Mouse (Mus musculus) small intestine, adult 2 months (tissue): ENCODE results near the gene Tmem74b. TPM values are rescaled to one million over a fixed set of nuclear protein-coding genes. Genes with fewer than 3 reads are reported as not detected.
A peak's percentile ranks its signal among the peaks of the same experiment; 100 is the strongest.

Experiments used
- H3K27ac ChIP-seq: fragments of 200-500 bp; 2 replicates; pipeline ENCODE4 v1.5.1; 2012; ENCODE audit warnings: low read depth, low read length, control low read depth, inconsistent platforms; ENCODE audit not compliant: insufficient read depth
- H3K27me3 ChIP-seq: fragments of 200-500 bp; 2 replicates; pipeline ENCODE4 v1.6.1; 2012; ENCODE audit warnings: mild to moderate bottlenecking, moderate library complexity, low read length, inconsistent platforms; ENCODE audit not compliant: control insufficient read depth, insufficient read depth
- H3K36me3 ChIP-seq: fragments of 200-500 bp; 2 replicates; pipeline ENCODE4 v1.6.1; 2012; ENCODE audit warnings: mild to moderate bottlenecking, low read length, control low read depth, inconsistent platforms; ENCODE audit not compliant: control insufficient read depth, insufficient read depth
- H3K4me1 ChIP-seq: fragments of 200-500 bp; 2 replicates; pipeline ENCODE4 v1.6.1; 2012; ENCODE audit warnings: low read length, inconsistent platforms, mixed read lengths; ENCODE audit not compliant: control insufficient read depth, insufficient read depth, insufficient read length
- H3K4me3 ChIP-seq: fragments of 200-500 bp; 2 replicates; pipeline ENCODE4 v1.5.1; 2012; ENCODE audit warnings: low read depth, mild to moderate bottlenecking, control low read depth, inconsistent platforms, low read length, moderate library complexity
- CTCF ChIP-seq: fragments of 200-500 bp; IDR thresholded peaks from 2 replicates; pipeline ENCODE4 v1.5.1; 2012; ENCODE audit warnings: low read depth, mild to moderate bottlenecking, control low read depth, inconsistent platforms, low read length, moderate library complexity, mixed read lengths; ENCODE audit not compliant: insufficient replicate concordance, insufficient read length; ENCODE audit errors: extremely low read depth
- POLR2A ChIP-seq: fragments of 200-500 bp; IDR thresholded peaks from 2 replicates; pipeline ENCODE4 v1.6.1; 2012; ENCODE audit warnings: low read depth, mild to moderate bottlenecking, control low read depth, inconsistent platforms, low read length, moderate library complexity
- WGBS: fragments of 180-500 bp; shearing (Covaris S2); methylation state at CpG from one replicate; pipeline ENCODE4 v1.1.7; 2018; 5-methylcytosine and 5-hydroxymethylcytosine counted together
- polyA plus RNA-seq: library from polyadenylated mRNA; depleted of rRNA; stranded (reverse); fragments of >200 nt; gene quantifications from 2 replicates; pipeline ENCODE4 v1.2.3, GENCODE M21; 2012; rRNA removed

Gene Tmem74b
- 0.08 and 0.32 TPM in 2 replicates for polyA plus RNA-seq

- Histone ChIP-seq H3K27ac (no peak within 1 kb of the TSS), H3K4me3 (peak within 1 kb of the TSS; percentile 61), H3K36me3 (no peaks in the 10 kb centered on the region), H3K4me1 (peaks cover 4% of the 10 kb centered on the region; the same call in 1 of the 2 replicates), H3K27me3 (peaks cover 15% of the 10 kb centered on the region)
- 14% methylated on average over 25 of the region's 25 CpGs for WGBS
- TF ChIP-seq CTCF (no peak), POLR2A (no peak)
These were observed at the start of gene Tmem74b for GRCm38 (mm10) chr2:151701231-151702145. TSS of gene Tmem74b (plus strand) at chr2:151702008.

- TF ChIP-seq CTCF (no peak), POLR2A (no peak)
- H3K36me3 ChIP-seq, result no peaks in the 10 kb centered on the region
- peaks cover 4% of the 10 kb centered on the region; the same call in 1 of the 2 replicates for H3K4me1 ChIP-seq
- no peak overlapping the region for H3K27ac ChIP-seq
- no peaks in the 10 kb centered on the region for H3K27me3 ChIP-seq
- no peak overlapping the region for H3K4me3 ChIP-seq
- WGBS, result 61% methylated on average over 1 of the region's 1 CpGs
These were observed 49.8 kb upstream of the Tmem74b start for GRCm38 (mm10) chr2:151652053-151652452.

GRCm38 (mm10) chr2:151668433-151668832, 33.4 kb upstream of the Tmem74b start, which contains the start of gene Rad21l:
TSS of gene Rad21l (minus strand) at chr2:151668533.
- Histone ChIP-seq H3K36me3 (no peaks in the 10 kb centered on the region), H3K27me3 (no peaks in the 10 kb centered on the region), H3K27ac (no peak within 1 kb of the TSS), H3K4me3 (no peak within 1 kb of the TSS), H3K4me1 (peaks cover 5% of the 10 kb centered on the region)
- no peak for TF ChIP-seq POLR2A
- WGBS, result 68% methylated on average over 3 of the region's 3 CpGs

GRCm38 (mm10) chr2:151670026-151670967, 31.5 kb upstream of the Tmem74b start:
- no peaks in the 10 kb centered on the region for H3K27me3 ChIP-seq
- H3K4me3 ChIP-seq, result peak overlapping the region; percentile 23
- H3K27ac ChIP-seq, result no peak overlapping the region
- H3K4me1 ChIP-seq, result peaks cover 5% of the 10 kb centered on the region
- no peaks in the 10 kb centered on the region for H3K36me3 ChIP-seq
- TF ChIP-seq POLR2A, result no peak
- no peak for TF ChIP-seq CTCF
- WGBS, result 34% methylated on average over 48 of the region's 48 CpGs

GRCm38 (mm10) chr2:151670968-151671329, 30.9 kb upstream of the Tmem74b start:
- H3K27me3 ChIP-seq, result no peaks in the 10 kb centered on the region
- WGBS, result 14% methylated on average over 1 of the region's 1 CpGs
- no peaks in the 10 kb centered on the region for H3K36me3 ChIP-seq
- TF ChIP-seq POLR2A (no peak), CTCF (no peak)
- H3K27ac ChIP-seq, result no peak overlapping the region
- H3K4me1 ChIP-seq, result peaks cover 5% of the 10 kb centered on the region
- no peak overlapping the region for H3K4me3 ChIP-seq

GRCm38 (mm10) chr2:151676234-151676633, 25.6 kb upstream of the Tmem74b start:
- H3K36me3 ChIP-seq, result no peaks in the 10 kb centered on the region
- no peaks in the 10 kb centered on the region for H3K4me1 ChIP-seq
- peak; percentile 44; the same call in 1 of the 2 replicates for TF ChIP-seq CTCF
- no peak for TF ChIP-seq POLR2A
- H3K4me3 ChIP-seq, result no peak overlapping the region
- 44% methylated on average over 2 of the region's 2 CpGs for whole genome bisulfite sequencing
- H3K27me3 ChIP-seq, result no peaks in the 10 kb centered on the region
- no peak overlapping the region for H3K27ac ChIP-seq
